Mouse (Mus musculus): ENCODE data around the gene Slc6a5.

GRCm38 (mm10) chr7:49919494-49919893, 9.5 kb downstream of the Slc6a5 start:
- TF ChIP-seq ELF1 (IDR thresholded peaks at IDR 0.05; ENCODE audit: low read depth, low read length) = no peak
- TF ChIP-seq POLR2A (IDR thresholded peaks at IDR 0.05; ENCODE audit: control insufficient read depth in 1 of 2, insufficient read depth in 1 of 2, low read depth in 1 of 2, low read length in 2 of 2, poor library complexity in 1 of 2) = no peak
- no peak for TF ChIP-seq ZNF384 (IDR thresholded peaks at IDR 0.05; ENCODE audit: low read depth, low read length)
- peak in 1 of 3 experiments; percentile 10; a peak in 1 of 6 replicates for TF ChIP-seq CTCF (IDR thresholded peaks at IDR 0.05 in 2 of 3, conservative IDR thresholded peaks at IDR 0.05 in 1 of 3; ENCODE audit: control insufficient read depth in 1 of 3, insufficient read depth in 1 of 3, low read depth in 2 of 3, low read length in 3 of 3, poor library complexity in 1 of 3, severe bottlenecking in 1 of 3)
- no peak for TF ChIP-seq TAL1 (IDR thresholded peaks at IDR 0.05; ENCODE audit: low read length)
- TF ChIP-seq POLR2AphosphoS5 (IDR thresholded peaks at IDR 0.05; ENCODE audit: borderline replicate concordance, low read depth, low read length) = no peak
- no peak for TF ChIP-seq HCFC1 (IDR thresholded peaks at IDR 0.05; ENCODE audit: low read depth, low read length)
- no peak for TF ChIP-seq POLR2AphosphoS2 (IDR thresholded peaks at IDR 0.05; ENCODE audit: low read length)

Measured in MEL (cell line).